Mouse (Mus musculus) T-cell, adult 2 months (primary cell): ENCODE results near the gene Myoc.
"Not testable (repeated sequence)": the region's sequence is repeated elsewhere in the genome, so short reads cannot be mapped to it uniquely, and the experiment has no call there.

Source experiments
- DNase-seq: peaks from one replicate; pipeline ENCODE4 v3.0.0; 2022; ENCODE audit warnings: low spot score

Myoc gene

GRCm38 (mm10) chr1:162639051-162639750 lies at the start of gene Myoc:
Myoc (plus strand) TSS chr1:162639155.
- no peak for DNase-seq

- no peak for DNase-seq
These were observed 49.5 kb upstream of the Myoc start for GRCm38 (mm10) chr1:162589443-162589842.

- no peak for DNase-seq
These were observed 48.4 kb upstream of the Myoc start for GRCm38 (mm10) chr1:162590415-162590997.

GRCm38 (mm10) chr1:162597379-162598102 lies 41.4 kb upstream of the Myoc start:
- no peak for DNase-seq

GRCm38 (mm10) chr1:162599617-162600016 lies 39.3 kb upstream of the Myoc start:
- no peak for DNase-seq

- no peak for DNase-seq
These were observed 37.7 kb upstream of the Myoc start for GRCm38 (mm10) chr1:162601288-162601687.

GRCm38 (mm10) chr1:162608127-162608526 lies 30.8 kb upstream of the Myoc start:
- no peak for DNase-seq

- DNase-seq: no peak
These were observed 29.2 kb upstream of the Myoc start for GRCm38 (mm10) chr1:162609633-162610250.

GRCm38 (mm10) chr1:162611191-162611590 lies 27.8 kb upstream of the Myoc start:
- DNase-seq: no peak

GRCm38 (mm10) chr1:162615511-162615910 lies 23.4 kb upstream of the Myoc start:
- DNase-seq: peak; percentile 58

- DNase-seq: peak; percentile 6
These were observed 18.5 kb upstream of the Myoc start for GRCm38 (mm10) chr1:162620487-162620886.

GRCm38 (mm10) chr1:162623895-162624294 lies 15.1 kb upstream of the Myoc start:
- DNase-seq: no peak

GRCm38 (mm10) chr1:162625229-162625628 lies 13.7 kb upstream of the Myoc start:
- DNase-seq: peak; percentile 38

GRCm38 (mm10) chr1:162627821-162628220 lies 11.1 kb upstream of the Myoc start:
- not testable (repeated sequence) for DNase-seq

- not testable (repeated sequence) for DNase-seq
These were observed 10.6 kb upstream of the Myoc start for GRCm38 (mm10) chr1:162628326-162628725.

GRCm38 (mm10) chr1:162635291-162635931 lies 3.5 kb upstream of the Myoc start:
- not testable (repeated sequence) for DNase-seq

- DNase-seq: no peak
These were observed 2.4 kb upstream of the Myoc start for GRCm38 (mm10) chr1:162636516-162636915.

GRCm38 (mm10) chr1:162638535-162638934 lies 420 bp upstream of the Myoc start:
- DNase-seq: no peak

GRCm38 (mm10) chr1:162639861-162640260 lies 906 bp downstream of the Myoc start:
- no peak for DNase-seq

- no peak for DNase-seq
These were observed 3.6 kb downstream of the Myoc start for GRCm38 (mm10) chr1:162642591-162642990.

GRCm38 (mm10) chr1:162643752-162644151 lies 4.8 kb downstream of the Myoc start:
- no peak for DNase-seq

GRCm38 (mm10) chr1:162646083-162646686 lies 7.2 kb downstream of the Myoc start:
- peak; percentile 6 for DNase-seq
